Mouse (Mus musculus) frontal cortex, postnatal 36 days (tissue): ENCODE measurements around the gene Thop1.
"Not testable (repeated sequence)": the region's sequence is repeated elsewhere in the genome, so short reads cannot be mapped to it uniquely, and the experiment has no call there.

ENCODE experiments used
- DNase-seq, 2 experiments: peaks; one replicate each; pipeline ENCODE4 v3.0.0; 2022; ENCODE audit warnings: low spot score in 2 of 2

Gene Thop1

DNA sequence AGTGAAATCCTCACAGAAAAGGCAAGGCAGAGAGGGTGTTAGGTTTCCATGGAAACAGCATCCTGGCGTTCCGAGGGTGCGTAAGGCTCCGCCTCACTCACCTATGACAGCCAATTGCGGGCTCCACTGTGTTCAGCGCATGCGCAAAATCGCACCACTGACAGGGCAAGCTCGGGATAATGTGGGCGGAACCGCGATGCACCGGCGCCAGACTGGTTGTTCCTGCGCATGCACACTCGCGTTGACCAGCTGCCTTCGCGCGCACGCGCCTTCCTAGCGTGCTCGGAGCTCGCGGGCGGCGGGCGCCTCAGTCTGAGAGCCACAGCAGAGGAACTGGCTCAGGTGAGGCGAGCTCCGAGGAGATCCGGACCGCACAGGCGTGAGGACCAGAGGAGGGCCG, at the start of gene Thop1:
Thop1 (plus strand) TSS at position 200 of the 400 bp plus-strand sequence.
- DNase-seq = peak; percentile 95 to 98

DNA sequence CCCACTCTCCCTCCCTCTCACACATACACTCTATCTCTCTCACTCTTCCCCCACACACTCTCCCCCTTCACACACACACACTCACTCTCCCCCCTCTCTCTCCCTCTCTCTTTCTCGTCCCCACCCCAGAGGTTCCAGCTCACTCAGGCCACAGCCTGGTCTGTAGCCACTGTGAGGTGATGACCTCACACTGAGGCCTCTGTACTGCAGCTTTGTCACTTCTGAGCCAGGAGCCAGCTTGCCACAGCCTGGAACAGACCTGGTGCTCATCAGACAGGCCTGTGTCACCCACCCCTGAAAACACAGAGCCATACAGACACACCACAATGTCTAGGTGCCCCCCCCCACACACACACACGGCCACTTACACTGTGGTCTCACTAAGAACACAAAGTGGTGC, 49.6 kb upstream of the Thop1 start:
- DNase-seq = no peak

DNA sequence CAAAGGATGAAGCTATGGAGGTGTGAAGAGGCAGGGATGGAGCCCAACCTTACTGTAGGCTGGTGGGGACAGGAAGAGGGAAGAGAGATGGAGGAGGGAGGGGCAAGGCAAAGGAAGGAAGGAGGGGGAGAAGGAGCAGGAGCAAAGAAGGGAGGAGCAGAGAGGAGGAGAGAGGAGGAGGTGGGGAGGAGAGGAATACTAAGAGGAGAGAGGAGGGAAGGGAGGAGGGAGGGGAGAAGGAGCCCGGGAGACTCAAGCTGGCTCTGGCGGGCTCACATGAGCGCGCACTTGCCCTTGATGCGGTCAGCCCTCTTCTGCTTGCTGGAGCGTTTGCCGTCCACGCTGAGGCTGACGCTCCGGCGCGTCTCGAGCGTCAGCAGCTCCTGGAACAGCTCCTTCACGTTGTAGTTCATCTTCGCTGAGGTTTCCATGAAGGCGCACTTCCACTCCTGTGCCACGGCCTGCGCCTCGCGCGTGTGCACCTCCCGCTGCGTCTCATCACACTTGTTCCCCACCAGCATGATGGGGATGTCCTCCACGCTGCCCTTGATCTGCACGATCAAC, 48.2 kb upstream of the Thop1 start:
- DNase-seq = peak in 1 of 2 experiments; percentile 38

DNA sequence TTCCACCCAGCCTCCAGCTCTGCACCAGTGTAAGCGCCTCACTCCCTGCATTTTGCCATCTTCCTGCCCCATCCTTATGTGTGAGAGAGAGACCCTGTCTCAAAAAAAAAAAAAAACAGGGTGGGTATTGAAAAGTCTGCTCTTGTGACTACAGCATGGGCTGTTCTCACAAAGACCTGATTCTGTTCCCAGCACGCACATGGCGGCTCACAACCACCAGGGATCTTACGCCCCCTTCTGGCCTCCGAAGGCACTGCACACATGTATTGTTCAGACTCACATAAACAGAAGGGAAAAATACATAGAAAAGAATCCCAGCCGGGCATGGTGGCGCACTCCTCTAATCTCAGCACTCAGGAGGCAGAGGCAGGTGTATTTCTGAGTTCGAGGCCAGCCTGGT, 47.1 kb upstream of the Thop1 start:
- DNase-seq = no peak

DNA sequence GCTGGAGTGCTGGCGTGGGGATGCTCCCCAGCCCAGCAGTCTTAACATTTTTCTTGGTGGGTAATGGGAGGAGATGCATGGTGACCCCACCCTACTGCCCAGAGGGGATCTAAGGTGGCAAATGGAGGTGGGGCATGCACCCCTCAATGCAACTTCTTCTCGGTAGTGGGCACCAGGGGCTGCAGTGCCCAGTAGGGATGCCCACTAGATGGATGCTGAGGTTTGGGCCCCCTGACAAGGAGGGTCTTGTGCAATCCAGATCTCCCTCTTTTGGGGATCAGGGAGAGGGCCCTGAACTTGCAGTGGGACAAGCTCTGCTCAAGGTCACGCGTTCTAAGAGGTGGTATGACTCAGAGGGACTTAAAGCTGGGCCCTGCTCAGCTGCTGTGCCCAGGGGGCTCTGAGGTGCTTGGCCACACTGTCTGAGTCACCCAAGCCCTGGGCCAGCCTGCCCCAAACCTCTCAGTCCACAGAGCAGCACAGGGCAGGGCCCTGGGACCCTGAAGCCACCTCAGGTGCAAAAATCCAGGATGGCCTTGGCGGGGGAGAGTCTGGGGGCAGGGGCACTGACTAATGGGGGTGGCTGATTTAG, 45.4 kb upstream of the Thop1 start:
- DNase-seq = no peak

DNA sequence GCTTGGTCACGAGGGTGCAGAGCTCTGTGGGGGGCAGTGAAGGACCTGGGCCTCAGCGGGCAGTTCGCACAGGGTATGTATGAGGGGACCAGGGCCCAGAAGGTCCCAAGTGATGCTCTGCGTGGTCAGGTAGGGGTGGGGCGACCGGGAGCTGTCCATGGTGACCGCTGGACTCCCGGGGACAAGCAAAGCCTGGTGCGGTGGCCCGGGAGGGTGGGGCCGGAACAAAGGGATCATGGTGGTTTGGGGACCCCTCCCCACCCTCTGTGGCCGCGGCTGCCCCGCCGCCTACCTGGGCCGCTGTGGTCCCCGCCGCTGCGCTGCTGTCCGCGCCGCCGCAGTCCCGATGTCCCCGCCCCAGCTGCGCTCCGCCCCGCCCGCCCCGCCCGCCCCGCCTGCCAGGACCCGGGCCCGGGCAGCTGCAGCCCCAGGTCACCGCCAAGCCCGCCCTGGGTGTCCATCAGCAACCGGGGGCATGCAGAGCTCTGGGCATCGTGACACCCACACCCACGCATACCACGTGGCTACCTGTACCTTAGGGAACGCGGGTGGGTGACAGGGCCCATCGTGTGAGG, 44.7 kb upstream of the Thop1 start:
- no peak for DNase-seq

DNA sequence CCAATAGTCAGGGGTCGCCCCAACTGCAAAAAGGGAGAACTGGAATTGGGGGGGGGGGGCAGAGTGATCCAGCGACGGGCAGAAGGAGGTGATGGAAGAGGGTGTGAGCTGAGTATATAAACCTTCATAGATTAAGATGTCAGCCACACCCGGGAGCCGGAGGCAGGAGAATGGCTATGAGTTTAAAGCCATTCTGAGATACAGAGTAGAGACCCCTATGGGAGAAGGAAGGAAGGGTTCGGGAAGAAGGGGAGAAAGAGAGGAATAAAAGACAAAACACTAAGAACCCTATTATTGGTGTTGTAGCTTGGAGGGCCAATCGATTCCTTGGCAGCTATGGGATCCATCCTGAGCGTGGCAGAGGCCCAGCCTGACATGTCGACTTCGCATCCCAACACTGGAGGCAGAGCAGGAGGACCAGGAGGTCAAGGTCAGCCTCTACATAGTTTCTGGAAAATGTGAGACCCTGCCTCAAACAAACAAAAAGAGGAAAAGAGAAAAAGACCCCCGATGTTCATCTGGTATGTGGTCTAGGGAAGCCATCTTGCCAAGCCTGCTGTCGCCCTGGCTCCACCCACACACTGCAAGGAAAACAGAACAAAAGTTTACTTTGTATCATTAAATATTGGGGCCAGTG, 44.1 kb upstream of the Thop1 start, which contains the start of gene Diras1:
Diras1 (minus strand) TSS at position 24 of the 637 bp plus-strand sequence.
- DNase-seq = no peak

DNA sequence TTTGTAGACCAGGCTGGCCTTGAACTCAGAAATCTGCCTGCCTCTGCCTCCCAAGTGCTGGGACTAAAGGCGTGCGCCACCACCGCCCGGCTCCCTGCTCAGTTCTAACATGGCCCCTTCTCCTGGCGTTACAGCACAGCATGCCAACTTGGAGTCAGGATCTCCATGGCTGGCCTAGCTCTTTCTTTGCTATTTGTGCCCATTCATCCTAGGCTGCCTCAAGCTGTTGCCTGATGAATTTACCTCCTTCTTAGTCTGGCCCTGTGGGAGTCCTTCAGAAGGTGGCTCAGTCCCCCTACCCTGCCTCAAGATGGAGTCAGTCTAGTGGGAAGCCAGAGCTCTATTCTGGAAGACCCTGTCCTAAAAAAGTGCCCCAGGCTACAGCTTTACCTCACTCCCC, 43.0 kb upstream of the Thop1 start:
- DNase-seq = no peak

DNA sequence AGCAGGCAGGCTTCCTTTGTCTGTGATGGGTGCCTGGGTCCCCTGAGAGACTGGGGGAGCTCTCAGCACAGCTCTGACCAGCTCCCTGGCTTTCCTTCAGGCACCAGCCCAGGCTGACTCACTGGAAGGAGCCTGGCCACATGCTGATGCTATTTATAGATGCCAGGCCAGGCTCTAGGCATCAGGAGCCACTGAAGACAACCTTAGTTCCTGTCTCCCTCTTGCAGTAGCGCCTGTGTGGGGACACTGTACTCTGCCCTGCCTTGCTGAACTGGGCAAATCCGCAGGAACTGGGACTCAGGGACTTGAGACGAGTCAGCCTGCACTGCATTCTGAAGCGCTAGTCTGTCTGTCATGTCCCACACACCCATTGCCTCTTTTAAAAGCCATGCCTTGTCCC, 42.5 kb upstream of the Thop1 start:
- DNase-seq = peak; percentile 40 to 44

DNA sequence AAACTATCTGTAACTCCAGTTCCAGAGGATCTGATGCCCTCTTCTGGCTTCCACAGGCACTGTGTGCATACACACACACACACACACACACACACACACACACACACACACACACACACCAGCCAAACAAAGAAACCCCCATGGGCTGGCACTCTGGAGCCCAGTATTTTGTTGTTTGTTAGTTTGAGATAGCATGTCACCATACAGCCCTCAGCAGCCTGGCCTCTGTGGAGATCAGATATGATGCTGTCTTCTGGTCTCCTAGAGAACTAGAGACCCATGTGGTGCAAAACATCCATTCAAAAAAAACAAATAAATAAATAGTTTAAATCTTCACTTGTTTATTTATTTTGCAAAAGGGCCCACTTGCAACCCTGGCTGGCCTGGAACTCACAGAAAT, 41.6 kb upstream of the Thop1 start:
- no peak for DNase-seq

DNA sequence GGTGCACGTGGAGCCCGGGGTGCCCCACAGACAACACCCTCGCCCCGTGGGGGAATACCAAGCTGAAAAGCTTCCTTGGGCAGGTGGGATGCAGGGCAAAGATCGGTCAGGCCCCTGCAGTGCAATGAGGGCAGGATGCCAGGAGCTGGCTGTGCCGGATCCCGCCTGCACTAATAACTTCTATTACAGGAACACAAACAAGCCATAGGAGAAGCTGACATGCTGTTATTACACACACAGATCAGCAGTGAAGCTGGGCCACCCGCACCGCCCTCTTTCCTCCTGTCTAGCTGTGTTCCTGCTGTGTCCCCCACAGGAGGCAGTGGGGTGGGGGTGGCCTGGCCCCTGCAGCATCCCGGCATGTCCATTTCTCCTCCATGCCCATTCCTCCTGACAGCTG, 40.8 kb upstream of the Thop1 start:
- no peak for DNase-seq

DNA sequence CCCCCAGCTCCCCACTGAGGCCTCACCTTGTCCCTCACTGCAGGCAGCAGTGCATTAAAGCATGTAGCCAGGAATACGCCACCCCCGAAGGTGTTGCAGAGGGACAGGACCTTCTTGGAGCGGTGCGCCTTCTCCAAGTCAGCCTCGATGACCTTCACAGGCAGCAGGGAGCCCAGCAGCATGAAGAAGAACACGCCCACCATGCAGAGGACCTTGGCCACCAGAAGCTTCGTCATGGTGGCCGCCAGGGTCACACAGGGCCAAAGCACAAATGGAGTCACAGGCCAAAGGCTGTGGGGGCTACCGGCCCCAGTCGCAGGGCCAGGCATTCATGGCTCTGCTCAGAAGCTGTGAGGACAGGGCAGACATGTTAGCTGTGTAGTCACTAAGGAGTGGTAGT, 36.2 kb upstream of the Thop1 start:
- DNase-seq = no peak

DNA sequence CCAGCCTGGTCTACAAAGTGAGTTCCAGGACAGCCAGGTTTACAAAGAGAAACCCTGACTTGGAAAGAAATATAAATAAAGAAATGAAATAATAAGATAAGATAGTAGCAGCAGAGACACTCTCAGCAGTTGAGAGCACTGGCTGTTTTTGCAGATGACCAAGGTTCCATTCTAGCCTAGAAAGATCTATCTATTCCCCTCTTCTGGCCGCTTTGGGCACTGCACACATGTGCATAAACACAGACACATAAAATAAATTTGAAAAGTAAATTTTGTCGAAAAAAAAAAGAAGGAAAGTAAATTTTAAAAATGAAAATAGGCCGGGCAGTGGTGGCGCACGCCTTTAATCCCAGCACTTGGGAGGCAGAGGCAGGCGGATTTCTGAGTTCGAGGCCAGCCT, 33.6 kb upstream of the Thop1 start:
- no peak for DNase-seq

DNA sequence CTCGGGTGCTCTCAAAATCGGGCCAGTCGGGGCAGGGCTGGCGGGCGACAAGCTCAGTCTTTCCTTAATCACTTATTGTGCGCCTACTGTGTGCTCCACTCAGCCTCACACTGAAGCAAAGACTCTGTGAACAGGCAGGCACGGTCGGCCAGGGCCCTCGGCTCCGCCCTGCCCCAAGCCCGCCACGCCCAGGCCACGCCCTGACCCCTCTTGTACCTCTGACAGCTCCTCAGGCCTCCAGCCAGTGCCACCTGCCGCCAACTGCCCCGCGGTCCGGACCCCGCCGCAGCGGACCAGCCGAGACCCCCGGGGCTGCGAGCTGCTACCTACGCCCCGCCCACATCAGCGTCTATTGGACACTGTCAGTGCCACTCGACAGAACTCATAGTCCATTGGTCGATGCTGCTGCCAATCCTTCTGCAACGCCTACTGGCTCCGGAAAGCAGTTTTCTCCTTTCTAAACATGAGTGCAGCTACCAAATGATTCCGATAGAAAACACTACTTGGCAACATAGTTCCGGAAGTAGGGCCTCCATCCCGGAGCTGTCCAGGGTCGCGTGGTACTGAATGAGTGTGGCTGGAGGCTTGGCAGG, 32.8 kb upstream of the Thop1 start, which contains the start of gene Slc39a3:
Slc39a3 (minus strand) TSS at position 439 of the 593 bp plus-strand sequence.
- DNase-seq = peak; percentile 99 to 100

DNA sequence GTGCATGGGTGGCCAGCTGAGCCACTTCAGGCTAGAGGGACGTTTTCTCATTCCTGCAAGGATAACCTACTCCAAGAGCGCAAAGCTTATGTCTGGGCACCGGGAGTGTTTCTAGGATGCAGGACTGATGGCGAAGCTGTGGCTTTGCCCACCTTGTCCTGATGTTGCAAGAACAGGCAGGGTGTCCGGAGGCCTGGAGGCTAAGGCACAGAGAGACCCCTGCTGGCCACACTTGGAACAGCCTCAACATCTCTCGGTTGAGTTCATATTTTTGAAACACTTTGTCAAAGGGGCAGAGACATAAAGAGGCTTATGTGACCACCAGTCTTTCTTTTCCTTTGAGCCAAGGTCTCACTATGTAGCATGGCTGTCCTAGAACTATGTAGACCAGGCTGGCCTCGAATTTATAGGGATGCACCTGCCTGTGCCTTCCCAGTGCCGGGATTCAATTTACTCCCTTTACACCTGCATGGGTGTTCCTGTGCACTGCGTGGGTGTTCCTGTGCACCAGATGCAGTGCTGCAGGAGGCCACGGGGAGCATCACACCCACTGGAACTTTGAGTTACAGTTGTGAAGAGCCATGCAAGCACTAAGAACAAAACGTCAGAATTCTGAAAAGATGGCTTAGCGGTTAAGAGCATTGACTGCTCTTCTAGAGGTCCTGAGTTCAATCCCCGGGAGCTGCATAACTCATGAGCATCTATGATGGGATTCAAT, 28.2 kb upstream of the Thop1 start:
- DNase-seq = peak; percentile 67 to 75

DNA sequence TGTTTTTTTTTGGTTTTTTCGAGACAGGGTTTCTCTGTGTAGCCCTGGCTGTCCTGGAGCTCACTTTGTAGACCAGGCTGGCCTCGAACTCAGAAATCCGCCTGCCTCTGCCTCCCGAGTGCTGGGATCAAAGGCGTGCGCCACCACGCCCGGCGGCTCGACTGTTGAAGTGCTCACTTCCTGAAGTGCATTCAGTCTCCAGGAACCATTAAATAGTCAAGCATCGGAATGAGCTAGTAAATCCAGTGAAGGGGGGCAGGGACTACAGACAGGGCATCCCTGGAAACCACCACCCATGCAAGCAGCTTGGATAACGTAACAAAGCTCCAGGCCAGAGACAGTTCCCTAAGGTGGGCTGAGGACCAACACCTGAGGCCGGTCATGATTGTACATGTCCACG, 24.6 kb upstream of the Thop1 start:
- not testable (repeated sequence) for DNase-seq

DNA sequence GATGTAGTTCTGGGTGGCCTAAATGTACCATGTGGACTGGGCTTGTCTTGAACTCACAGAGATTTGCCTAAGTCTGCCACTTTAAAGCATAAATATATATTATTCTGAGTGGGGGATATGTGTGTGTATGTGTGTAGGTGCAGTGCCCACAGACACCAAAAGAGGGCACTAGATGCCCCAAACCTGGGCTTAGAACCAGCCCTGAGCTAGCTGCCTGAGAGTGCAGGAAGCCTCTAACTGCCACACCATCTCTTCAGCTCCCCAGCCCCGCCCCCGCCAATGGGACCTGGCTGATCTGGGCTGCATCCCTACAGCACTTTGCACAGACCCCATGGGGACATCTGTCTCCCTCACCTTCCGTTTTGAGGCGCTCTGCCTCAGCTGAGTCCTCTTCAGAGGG, 19.2 kb upstream of the Thop1 start:
- DNase-seq = no peak

DNA sequence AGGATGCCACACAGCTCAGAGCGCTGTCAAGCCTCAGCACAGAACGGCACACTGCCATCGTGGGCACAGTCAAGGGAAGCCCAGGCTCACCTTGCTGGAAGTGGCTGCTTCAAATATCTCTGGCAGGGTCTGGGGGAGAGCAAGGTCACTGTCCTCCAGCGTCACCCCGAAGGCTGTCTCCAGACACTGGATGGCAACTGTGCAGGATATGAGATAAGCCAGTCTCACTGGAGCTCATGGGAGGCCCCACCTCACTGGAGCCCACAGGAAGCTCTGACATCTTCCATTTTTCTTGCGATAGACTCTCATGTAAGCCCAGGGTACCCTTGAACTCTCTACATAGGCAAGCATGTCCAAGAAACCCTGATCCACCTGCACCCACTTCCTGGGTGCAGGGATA, 18.7 kb upstream of the Thop1 start:
- DNase-seq = no peak

DNA sequence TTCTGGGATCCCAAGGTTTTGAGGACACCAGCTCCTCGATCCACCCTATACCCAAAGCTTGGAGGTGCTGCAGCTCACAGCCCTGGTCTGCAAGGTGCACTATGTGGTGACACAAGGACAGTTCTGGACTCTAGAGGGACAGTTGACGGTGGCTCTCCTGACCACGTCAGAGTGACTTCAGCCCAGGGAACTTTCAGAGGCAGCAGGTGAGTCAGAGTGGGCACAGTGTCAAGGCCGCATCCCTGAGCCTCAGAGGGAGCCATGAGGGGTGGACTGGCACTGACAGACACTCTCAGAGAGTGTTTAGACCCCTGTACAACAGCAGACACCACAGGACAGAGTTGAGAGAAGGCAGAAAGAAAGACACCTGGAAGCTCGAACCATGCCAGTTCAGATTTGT, 17.3 kb upstream of the Thop1 start:
- DNase-seq = no peak

DNA sequence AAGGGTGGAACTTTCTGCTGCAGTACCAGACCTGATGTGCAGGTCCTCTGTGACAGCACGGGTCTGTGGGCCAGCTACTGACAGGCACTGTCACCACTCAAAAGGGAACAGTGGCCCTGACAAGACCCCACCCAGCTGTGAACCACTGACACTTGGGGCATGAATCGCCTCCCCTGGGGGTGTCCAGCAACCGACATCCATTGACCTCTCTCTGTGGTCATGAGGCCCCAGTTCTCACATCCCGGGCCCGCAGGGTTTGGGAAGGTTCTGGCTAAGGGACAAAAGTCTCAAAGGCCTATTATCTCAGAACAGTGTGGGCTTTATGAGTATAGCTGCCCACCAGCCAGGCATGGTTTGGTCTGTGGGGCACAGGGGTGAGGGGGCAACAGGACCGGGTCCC, 14.7 kb upstream of the Thop1 start:
- DNase-seq = no peak

DNA sequence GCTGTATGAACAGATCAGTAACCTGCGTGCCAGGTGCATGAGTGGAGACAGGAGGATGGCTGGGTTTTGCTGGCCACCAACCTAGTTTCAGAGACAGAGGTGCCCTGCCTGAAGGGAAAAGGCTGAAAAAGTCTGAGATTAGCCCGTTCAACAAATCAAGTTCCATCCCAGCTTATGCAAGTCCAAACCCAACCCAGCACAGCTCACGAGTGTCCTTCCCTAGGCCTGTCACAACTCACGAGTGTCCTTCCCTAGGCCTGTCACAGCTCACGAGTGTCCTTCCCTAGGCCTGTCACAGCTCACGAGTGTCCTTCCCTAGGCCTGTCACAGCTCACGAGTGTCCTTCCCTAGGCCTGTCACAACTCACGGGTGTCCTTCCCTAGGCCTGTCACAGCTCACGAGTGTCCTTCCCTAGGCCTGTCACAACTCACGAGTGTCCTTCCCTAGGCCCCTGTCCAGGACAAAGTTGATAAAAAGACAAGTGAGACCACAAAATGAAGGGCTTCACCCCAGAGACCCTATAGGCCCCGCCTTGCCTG, 14.0 kb upstream of the Thop1 start:
- not testable (repeated sequence) for DNase-seq
